Mouse (Mus musculus) spleen, adult 2 months (tissue): ENCODE data around the gene Gstm5. TPM values are rescaled to one million over a fixed set of nuclear protein-coding genes. Genes with fewer than 3 reads are reported as not detected.

Experiments used
- DNase-seq, 2 experiments: peaks; one replicate each; pipeline versions ENCODE4 v3.0.0 to v3.0.0-alpha.2; 2012 to 2021; ENCODE audit warnings: low spot score in 2 of 2, low read depth in 1 of 2
- H3K27ac ChIP-seq: fragments of 200-500 bp; 2 replicates; pipeline ENCODE4 v1.5.1; 2012; ENCODE audit warnings: low read length, inconsistent platforms; ENCODE audit not compliant: insufficient read depth
- H3K27me3 ChIP-seq: fragments of 200-500 bp; 2 replicates; pipeline ENCODE4 v1.6.1; 2012; ENCODE audit warnings: mild to moderate bottlenecking, moderate library complexity, low read length, inconsistent platforms; ENCODE audit not compliant: control insufficient read depth, insufficient read depth
- H3K36me3 ChIP-seq: fragments of 200-500 bp; 2 replicates; pipeline ENCODE4 v1.6.1; 2012; ENCODE audit warnings: mild to moderate bottlenecking, low read length, inconsistent platforms; ENCODE audit not compliant: control insufficient read depth, insufficient read depth
- H3K4me1 ChIP-seq: fragments of 200-500 bp; 2 replicates; pipeline ENCODE4 v1.6.1; 2011; ENCODE audit warnings: inconsistent platforms; ENCODE audit not compliant: control insufficient read depth, insufficient read depth, insufficient read length
- H3K4me3 ChIP-seq: fragments of 200-500 bp; 2 replicates; pipeline ENCODE4 v1.5.1; 2011; ENCODE audit warnings: mild to moderate bottlenecking, inconsistent platforms; ENCODE audit not compliant: insufficient read depth, insufficient read length; ENCODE audit errors: extremely low read depth
- CTCF ChIP-seq: fragments of 200-500 bp; IDR thresholded peaks from 2 replicates; pipeline ENCODE4 v1.5.1; 2011; ENCODE audit warnings: mild to moderate bottlenecking, inconsistent platforms; ENCODE audit not compliant: insufficient read depth, insufficient read length, insufficient replicate concordance; ENCODE audit errors: extremely low read depth
- POLR2A ChIP-seq: fragments of 200-500 bp; IDR thresholded peaks from 2 replicates; pipeline ENCODE4 v1.6.1; 2011; ENCODE audit warnings: low read depth, low read length, inconsistent platforms
- WGBS: fragments of 180-500 bp; shearing (Covaris S2); methylation state at CpG from one replicate; pipeline ENCODE4 v1.1.7; 2018; 5-methylcytosine and 5-hydroxymethylcytosine counted together
- polyA plus RNA-seq: library from polyadenylated mRNA; depleted of rRNA; stranded (reverse); fragments of >200 nt; gene quantifications from 2 replicates; pipeline ENCODE4 v1.2.3, GENCODE M21; 2012; rRNA removed

Gstm5 gene
- polyA plus RNA-seq, 1 experiment = 5.9 TPM

DNA sequence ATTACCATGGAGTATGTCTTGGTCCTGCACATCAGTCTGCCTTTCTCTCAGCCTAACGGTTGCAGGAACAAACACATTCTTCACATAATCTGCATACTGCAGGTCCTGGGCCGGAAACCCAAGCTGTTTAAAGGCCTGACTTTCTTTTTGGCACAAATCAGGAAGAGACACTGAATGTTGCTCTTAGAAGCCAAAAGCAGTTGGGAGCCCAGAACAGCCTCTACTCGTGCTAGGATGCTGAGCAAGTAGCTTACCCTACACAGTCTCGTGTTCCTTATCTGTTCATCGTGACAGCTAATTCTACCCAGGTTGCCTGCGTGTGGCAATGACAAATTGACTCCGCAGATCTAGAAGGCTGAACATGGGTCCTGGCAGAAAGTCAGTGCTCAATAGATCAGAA, 44.9 kb downstream of the Gstm5 start:
- H3K27me3 ChIP-seq = no peaks in the 10 kb centered on the region
- DNase-seq = no peak
- H3K4me3 ChIP-seq = no peak overlapping the region
- H3K36me3 ChIP-seq = no peaks in the 10 kb centered on the region
- H3K4me1 ChIP-seq = no peaks in the 10 kb centered on the region
- no peak overlapping the region for H3K27ac ChIP-seq
- 74% methylated on average over 7 of the region's 7 CpGs for WGBS
- TF ChIP-seq CTCF (no peak), POLR2A (no peak)

DNA sequence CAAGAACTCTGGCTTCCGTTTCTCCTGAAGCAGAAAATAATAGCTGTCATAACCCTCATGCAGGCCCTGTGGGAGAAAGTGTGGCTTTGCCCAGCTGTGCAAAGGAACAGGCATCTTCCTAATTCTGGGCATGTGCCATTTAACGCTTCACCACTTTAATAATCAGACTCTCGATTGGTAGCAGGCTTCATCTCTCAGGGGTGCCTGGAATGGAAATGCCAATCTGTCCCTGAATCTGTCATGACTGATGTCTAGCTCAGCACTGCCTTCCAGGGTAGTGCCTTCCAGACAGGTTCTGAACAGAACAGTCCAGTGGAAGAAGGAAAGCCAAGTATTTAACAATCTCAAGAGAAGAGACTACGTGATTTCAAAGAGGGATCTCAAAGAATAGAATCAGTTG, 45.6 kb downstream of the Gstm5 start:
- Histone ChIP-seq H3K36me3 (no peaks in the 10 kb centered on the region), H3K27ac (no peak overlapping the region), H3K27me3 (no peaks in the 10 kb centered on the region), H3K4me1 (no peaks in the 10 kb centered on the region), H3K4me3 (no peak overlapping the region)
- TF ChIP-seq CTCF = no peak
- no peak for TF ChIP-seq POLR2A
- 84% methylated on average over 4 of the region's 4 CpGs for WGBS
- DNase-seq = no peak

DNA sequence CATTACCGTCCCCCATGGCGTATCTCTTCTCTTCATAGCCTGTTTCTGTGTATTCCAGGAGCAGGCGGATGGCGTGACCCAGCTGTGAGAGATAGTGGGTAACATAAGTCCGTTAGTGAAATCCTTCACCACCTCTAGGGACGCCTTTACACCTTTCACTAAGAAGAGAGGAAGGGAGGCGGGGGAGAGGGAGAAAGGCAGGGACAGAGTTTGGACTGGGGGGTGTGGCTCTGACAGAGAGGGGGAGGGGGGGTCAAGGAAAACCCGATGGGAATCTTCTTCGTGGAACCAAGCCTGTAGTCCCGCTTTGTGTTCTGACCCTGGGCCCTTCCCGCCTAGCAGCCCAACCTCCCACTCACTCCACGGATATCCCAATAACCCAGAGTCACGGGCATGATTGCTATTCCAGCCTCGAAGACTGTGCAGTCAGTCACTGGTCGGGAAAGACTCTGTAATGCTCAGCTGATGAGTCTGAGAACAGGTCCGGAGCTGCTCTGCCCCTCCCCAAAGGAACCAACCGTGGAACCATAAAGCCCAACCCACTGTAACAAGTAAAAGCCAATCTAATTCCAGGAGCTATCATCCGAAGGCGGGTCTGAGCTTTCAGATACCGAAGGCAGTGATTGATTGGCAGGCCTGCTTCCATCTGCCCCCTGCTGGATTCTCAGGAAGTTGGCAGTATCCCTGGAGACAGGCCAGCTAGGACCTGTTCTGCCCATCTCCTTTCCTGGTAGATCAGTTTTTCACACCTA, 47.8 kb downstream of the Gstm5 start, which contains the start of gene Gstm6:
Gene Gstm6 (minus strand): TSS at position 511 of the 752 bp plus-strand sequence.
- Histone ChIP-seq H3K36me3 (no peaks in the 10 kb centered on the region), H3K27ac (no peak within 1 kb of the TSS), H3K27me3 (no peaks in the 10 kb centered on the region), H3K4me3 (no peak within 1 kb of the TSS), H3K4me1 (no peaks in the 10 kb centered on the region)
- WGBS = 72% methylated on average over 20 of the region's 20 CpGs
- no peak for DNase-seq
- TF ChIP-seq CTCF (no peak), POLR2A (no peak)

DNA sequence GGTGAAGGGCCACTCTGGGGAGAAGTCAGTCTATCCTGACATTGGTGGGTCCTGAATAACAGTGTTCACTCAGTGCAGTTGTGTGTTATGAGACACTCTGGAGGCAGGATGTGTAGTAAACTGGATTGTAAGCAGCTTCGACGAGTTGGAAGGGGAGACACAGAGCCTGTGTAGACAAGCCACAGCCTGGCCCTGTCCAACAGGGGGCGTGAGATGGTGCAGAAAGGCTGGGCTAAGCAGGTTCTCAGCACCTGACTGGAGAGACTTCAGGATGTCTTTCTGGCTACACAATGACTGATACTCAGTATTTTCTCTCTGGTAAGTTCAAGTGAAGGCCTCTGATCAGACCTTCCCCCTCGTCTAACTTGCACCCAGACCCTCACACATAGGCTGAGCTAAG, 50.1 kb downstream of the Gstm5 start:
- DNase-seq = no peak
- Histone ChIP-seq H3K4me3 (no peak overlapping the region), H3K27me3 (no peaks in the 10 kb centered on the region), H3K27ac (no peak overlapping the region), H3K4me1 (no peaks in the 10 kb centered on the region), H3K36me3 (no peaks in the 10 kb centered on the region)
- 66% methylated on average over 4 of the region's 4 CpGs for WGBS
- TF ChIP-seq POLR2A = no peak
- no peak for TF ChIP-seq CTCF

Other genes starting within 250 kb of the Gstm5 start
- 22.7 and 23.9 TPM in 2 replicates for gene Ahcyl1, start 199.3 kb upstream of the Gstm5 start, polyA plus RNA-seq
- gene Csf1, start 135.4 kb upstream of the Gstm5 start, polyA plus RNA-seq = 46.3 and 50.4 TPM in 2 replicates
- gene Eps8l3, start 18.6 kb upstream of the Gstm5 start, polyA plus RNA-seq = 0.04 TPM in 1 of 2 replicates, not detected in the other
- 1.1 and 1.4 TPM in 2 replicates for gene Gstm7, start 36.0 kb downstream of the Gstm5 start, polyA plus RNA-seq
- 0.15 TPM in 1 of 2 replicates, not detected in the other for gene Gstm6, start 47.9 kb downstream of the Gstm5 start, polyA plus RNA-seq
- not detected in 2 replicates for gene Gstm3, start 73.5 kb downstream of the Gstm5 start, polyA plus RNA-seq
- gene Gstm2, start 90.6 kb downstream of the Gstm5 start, polyA plus RNA-seq = 16.9 and 20.2 TPM in 2 replicates
- 82.6 and 98.9 TPM in 2 replicates for gene Gstm1, start 122.2 kb downstream of the Gstm5 start, polyA plus RNA-seq
- gene Gstm4, start 149.1 kb downstream of the Gstm5 start, polyA plus RNA-seq = 4.6 and 5.7 TPM in 2 replicates
- gene Ampd2, start 190.8 kb downstream of the Gstm5 start, polyA plus RNA-seq = 92.9 and 111 TPM in 2 replicates
- gene Gnat2, start 197.0 kb downstream of the Gstm5 start, polyA plus RNA-seq = 0.16 and 0.18 TPM in 2 replicates